Mouse (Mus musculus) liver, adult 2 months (tissue): ENCODE data around the gene Acap3.

Experiments used
- CTCF ChIP-seq: fragments of 200-500 bp; IDR thresholded peaks from 2 replicates; pipeline ENCODE4 v1.5.1; 2011; ENCODE audit warnings: low read depth, low read length, control low read depth
- POLR2A ChIP-seq: fragments of 200-500 bp; IDR thresholded peaks from 2 replicates; pipeline ENCODE4 v1.6.1; 2011; ENCODE audit warnings: low read length, control low read depth; ENCODE audit not compliant: insufficient read depth; ENCODE audit errors: extremely low read depth

- TF ChIP-seq CTCF (no peak), POLR2A (no peak)
These were observed 2.3 kb upstream of the Acap3 start for GRCm38 (mm10) chr4:155889316-155889715.
